Mouse (Mus musculus): Measurements from ENCODE around the gene Urb2.

DNA sequence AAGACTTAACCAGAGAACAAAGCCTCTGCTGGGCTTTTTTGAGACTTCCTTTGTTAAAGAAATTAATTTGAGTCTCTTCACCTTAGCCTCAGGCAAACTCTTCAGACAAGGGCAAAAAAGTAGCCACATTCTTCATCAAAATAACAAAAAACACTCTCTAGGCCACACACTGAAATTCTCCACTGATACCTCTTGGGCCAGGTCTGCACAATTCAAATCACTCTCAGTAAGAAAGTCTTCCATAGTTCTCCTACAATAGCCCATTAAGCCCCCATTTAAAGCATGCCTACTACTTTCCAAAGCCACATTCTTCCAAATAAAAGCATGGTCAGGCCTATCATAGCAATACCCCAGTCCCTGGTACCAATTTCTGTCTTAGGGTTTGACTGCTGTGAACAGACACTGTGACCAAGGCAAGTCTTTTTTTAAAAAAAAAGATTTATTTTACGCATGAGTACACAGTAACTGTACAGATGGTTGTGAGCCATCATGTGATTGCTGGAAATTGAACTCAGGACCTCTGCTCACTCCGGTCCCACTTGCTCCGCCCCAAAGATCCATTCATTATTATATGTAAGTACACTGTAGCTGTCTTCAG, 9.2 kb upstream of the Urb2 start:
- TF ChIP-seq CTCF (IDR thresholded peaks at IDR 0.05; ENCODE audit: insufficient read depth, low read length) = no peak
- TF ChIP-seq POLR2A (IDR thresholded peaks at IDR 0.05; ENCODE audit: borderline replicate concordance, extremely low read depth, low read depth, low read length) = no peak
